Mouse (Mus musculus) left cerebral cortex, postnatal 10 days (tissue): ENCODE data around the gene Dtnbp1. TPM values are rescaled to one million over a fixed set of nuclear protein-coding genes. Genes with fewer than 3 reads are reported as not detected.

Experiments used
- DNase-seq, 2 experiments: peaks; one replicate each; pipeline ENCODE4 v3.0.0; 2021 to 2022; ENCODE audit warnings: low spot score in 2 of 2, mixed read lengths in 1 of 2; ENCODE audit errors: extremely low spot score in 1 of 2
- intact Hi-C: fragments of 180-260 bp; cut with DNase I; formaldehyde crosslinking; loops from one replicate; pipeline ENCODE4 v1.15.1; 2025
- total RNA-seq, 2 experiments: library from RNA; stranded (reverse); gene quantifications; 2 replicates each; pipeline ENCODE4 v1.2.3; 2021

Dtnbp1 gene
- 10 to 100 TPM; 78.4 to 80.9 TPM for total RNA-seq

- intact Hi-C loops, result no loop called here
- DNase-seq, result peak; percentile 35 to 86
Observed at GRCm38 (mm10) chr13:45001911-45002615, at the start of gene Dtnbp1. Gene Dtnbp1 (minus strand): TSS chr13:45002147.

DNA sequence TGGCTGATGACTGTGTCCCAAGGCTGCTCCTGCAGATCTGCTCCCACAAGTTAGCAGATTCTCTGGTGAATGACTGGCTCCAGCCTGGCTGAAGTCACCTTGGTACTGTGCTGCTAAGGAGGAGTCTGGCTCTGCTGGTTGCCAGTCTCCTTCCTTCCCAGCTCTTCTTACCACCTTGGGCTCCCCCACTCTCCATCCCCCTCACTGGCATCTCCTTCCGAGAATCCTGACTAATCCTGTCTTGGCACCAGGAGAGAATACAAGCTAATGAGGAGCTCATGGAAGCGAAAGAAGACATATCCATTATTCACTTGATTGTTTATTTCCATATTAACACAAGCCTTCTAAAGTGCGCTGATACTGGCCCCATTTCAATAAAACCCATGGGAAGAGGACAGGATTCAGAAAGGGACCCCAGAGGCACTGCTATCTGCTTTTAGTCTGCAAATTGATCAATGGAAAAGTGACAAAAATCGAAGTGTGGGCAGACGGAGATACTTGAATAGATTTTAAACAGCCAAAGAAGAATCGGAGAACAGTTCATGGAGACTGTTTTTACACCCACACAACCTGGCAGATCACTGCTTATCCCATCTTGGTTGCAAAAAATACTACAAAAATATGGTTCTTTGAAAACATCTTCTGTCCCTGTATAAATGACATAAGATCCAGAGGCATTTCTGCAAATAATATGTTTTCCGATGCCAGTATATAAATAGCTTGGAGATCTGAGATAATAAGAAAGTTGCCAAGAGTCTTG, 47.5 kb upstream of the Dtnbp1 start:
- intact Hi-C loops, result loop anchor here (5.0 kb wide), 1 partner anchor 98 kb away; no protein-coding TSS in a partner anchor
- peak in 1 of 2 experiments; percentile 56 for DNase-seq

DNA sequence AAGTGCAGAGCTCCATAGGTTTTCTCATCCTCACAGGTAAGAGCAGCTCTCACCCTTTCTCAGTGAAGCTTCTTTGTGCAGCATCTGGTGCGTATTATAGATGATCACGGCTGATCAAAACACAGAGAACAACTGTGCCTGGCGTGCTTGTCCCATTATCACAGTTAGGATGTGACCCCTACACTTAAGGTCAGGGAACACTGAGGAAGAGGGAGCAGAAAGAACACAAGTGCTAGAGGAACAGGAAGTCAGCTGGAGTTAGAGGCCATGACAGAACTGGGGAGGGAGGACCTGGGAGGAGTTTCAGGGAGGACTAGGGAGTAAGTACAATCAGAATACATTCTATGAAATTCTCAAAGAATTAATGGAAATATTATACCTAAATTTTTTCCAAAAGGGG, 41.5 kb upstream of the Dtnbp1 start:
- intact Hi-C loops, result no loop called here
- no peak for DNase-seq

DNA sequence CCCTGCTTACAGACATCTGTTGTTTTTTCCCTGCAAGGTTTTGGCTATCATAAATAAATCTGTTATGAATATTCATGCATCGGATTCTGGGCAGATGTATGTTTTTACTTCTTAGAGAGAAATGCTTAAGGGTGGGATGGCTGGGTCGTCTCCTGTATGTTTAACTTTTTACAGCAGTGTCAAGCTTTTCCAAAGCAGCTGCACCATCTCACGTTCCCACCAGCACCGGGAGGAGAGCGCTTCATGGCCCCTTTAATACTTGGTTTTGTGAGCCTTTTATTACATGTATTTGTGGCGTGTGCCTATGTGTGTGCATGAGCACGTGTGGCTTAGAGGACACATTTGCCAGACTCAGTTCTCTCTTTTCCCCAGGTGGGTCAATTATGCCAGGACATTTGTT, 38.8 kb upstream of the Dtnbp1 start:
- intact Hi-C loops, result no loop called here
- no peak for DNase-seq

DNA sequence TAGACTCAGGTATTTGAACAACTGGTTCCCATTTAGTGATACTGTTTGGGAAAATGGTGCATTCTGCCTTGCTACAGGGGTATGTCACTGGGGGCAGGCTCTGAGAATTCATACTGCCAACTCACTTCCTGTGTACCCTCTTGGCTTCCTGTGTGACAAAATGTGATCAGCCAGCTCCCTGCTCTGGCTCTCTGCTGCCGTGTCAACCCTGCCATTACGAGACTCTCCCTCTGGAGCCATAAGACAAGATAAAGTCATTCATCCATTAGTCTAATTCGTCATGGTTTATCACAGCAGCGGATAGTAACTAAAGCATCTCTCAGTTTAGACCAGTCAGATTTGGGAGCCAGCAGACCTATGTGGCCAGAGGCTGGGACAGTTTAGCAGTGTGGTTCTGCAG, 38.2 kb upstream of the Dtnbp1 start:
- no peak for DNase-seq
- intact Hi-C loops, result no loop called here

- intact Hi-C loops, result no loop called here
- DNase-seq, result no peak
Observed at GRCm38 (mm10) chr13:45036417-45036816, 34.5 kb upstream of the Dtnbp1 start.

- DNase-seq, result no peak
- intact Hi-C loops, result loop anchor here (5.0 kb wide), 2 partner anchors 353 to 408 kb away; partner anchors contain the start of gene Mylip
Observed at GRCm38 (mm10) chr13:45034759-45035158, 32.8 kb upstream of the Dtnbp1 start.

- intact Hi-C loops, result loop anchor here (5.0 kb wide), 2 partner anchors 354 to 409 kb away; partner anchors contain the start of gene Mylip
Observed at GRCm38 (mm10) chr13:45033360-45033759, 31.4 kb upstream of the Dtnbp1 start.

DNA sequence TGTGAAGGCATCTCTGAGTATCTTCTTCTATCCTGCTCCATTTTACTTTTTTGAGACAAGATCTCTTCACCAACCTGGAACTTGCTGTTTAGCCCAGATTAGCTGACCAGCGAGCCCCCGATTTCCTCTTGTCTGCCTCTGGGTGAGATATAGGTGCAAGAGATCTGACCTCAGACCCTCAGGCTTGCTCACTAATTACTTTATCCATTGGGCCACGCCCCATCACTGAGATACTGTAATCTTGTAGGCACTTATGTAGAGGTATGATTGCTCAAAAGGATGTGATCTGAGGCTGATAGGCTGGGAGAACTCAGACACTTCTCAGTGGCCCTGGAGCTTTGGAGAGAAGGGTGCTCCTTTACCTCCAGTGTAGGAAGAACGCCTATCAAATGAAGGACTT, 30.5 kb upstream of the Dtnbp1 start:
- no peak for DNase-seq
- intact Hi-C loops, result loop anchor here (5.0 kb wide), 2 partner anchors 355 to 410 kb away; partner anchors contain the start of gene Mylip

More at GRCm38 (mm10) chr13:45033360-45033759, 31.4 kb upstream of the Dtnbp1 start:
- DNase-seq, result no peak

DNA sequence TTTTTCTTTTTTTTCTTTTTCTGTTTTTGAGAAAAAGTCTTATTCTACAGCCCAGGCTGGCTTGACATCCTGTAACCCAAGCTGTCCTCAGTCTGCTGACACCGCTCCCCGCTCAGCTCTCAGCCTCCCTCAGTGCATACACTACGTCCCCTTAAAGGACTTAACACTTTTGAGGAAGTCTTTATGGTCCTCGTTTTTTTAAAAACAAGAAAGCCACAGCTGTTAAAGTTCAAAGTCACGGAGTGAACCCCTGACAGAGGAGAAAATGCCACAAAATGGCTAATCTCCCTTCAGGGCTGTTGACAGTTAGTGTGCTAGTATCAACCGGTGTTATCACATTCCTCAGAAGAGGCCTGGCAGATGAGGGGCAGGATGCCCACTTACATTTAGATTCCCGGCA, 29.8 kb upstream of the Dtnbp1 start:
- no peak for DNase-seq
- intact Hi-C loops, result loop anchor here (2.0 to 5.0 kb wide), 3 partner anchors 356 to 445 kb away; partner anchors contain the start of gene Mylip

- intact Hi-C loops, result loop anchor here (2.0 to 5.0 kb wide), 3 partner anchors 356 to 445 kb away; partner anchors contain the start of gene Mylip
- DNase-seq, result no peak
Observed at GRCm38 (mm10) chr13:45031314-45031713, 29.4 kb upstream of the Dtnbp1 start.

DNA sequence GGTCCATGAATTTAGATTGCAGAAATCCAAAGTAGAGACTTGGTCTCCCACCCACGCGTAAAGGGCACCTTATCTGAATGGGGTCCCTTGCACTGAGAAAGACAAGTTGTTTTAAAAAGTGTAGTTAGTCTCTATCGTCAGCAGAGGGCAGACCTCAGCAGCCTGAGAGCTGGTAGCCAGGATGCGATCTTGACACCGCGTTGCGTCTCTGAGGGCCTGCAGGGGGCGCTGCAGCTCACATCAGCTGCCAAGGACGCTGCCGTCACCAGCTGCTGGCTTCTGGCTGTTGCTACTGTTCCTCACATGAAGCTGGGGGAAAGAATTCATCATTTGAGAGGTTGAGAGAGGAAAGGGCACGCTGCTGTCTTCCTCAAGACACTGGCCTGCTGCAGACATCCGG, 28.9 kb upstream of the Dtnbp1 start:
- DNase-seq, result peak; percentile 89 to 92
- intact Hi-C loops, result loop anchor here (2.0 to 5.0 kb wide), 3 partner anchors 356 to 446 kb away; partner anchors contain the start of gene Mylip

DNA sequence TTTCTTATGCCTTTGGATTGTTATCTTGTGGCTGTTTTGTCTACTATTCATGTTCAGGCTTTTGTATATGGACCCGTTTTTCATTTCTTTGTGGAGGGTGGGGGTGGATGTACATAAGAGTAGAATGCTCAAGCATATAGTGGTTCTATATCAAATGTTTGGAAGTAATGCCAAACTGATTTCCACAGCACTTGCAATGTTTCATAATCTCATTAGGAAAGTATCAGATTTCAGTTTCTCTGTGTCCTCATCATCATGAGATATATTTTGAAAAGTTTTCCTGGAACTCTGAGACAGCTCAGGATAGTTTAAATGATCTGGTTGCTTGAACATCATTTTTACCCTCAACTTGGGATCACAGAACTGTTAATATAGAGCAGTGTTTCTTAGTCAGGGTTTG, 27.8 kb upstream of the Dtnbp1 start:
- no peak for DNase-seq
- intact Hi-C loops, result loop anchor here (2.0 to 5.0 kb wide), 3 partner anchors 358 to 447 kb away; partner anchors contain the start of gene Mylip

- intact Hi-C loops, result no loop called here
- DNase-seq, result no peak
Observed at GRCm38 (mm10) chr13:45026291-45026690, 24.3 kb upstream of the Dtnbp1 start.

DNA sequence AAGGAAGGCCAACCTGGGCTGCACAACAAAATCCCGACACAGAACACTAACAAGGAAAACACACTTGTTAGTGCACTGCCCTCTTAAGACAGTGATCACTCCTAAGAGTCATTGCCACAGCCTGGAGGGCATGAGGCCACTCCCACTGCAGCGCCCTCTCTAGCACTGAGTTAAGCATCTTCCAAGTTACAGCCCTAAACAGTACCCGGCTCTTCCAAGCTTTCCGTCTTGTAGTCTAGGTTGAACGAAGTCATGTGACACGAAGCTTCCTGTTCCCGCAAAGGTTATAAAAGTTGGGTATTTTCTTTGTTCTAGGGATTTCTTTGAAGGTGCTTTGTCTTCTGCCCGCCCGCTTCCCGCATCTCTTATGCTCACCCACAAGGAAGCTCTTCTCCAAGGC, 22.9 kb upstream of the Dtnbp1 start:
- no peak for DNase-seq
- intact Hi-C loops, result no loop called here

- intact Hi-C loops, result no loop called here
- no peak for DNase-seq
Observed at GRCm38 (mm10) chr13:45023356-45024150, 21.6 kb upstream of the Dtnbp1 start.

DNA sequence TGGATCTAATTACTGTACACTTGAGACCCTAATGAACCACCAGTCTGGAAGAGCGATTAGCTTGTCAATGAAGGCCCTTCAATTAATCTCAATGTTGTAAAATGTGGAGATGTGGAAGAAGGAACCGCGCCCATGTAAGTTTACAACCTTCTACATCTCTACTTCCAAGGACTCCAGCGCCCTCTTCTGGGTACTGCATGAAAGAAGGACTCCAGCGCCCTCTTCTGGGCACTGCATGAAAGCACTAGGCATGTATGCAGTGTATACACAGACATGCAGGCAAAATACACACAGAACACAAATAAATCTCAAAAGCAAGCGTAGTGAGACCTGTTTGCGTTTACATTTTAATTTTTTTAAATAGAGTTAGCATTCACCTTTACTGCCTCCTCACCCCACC, 6.2 kb upstream of the Dtnbp1 start:
- DNase-seq, result peak in 1 of 2 experiments; percentile 54
- intact Hi-C loops, result no loop called here

GRCm38 (mm10) chr13:45007726-45008125, 5.8 kb upstream of the Dtnbp1 start:
- intact Hi-C loops, result no loop called here
- DNase-seq, result no peak

DNA sequence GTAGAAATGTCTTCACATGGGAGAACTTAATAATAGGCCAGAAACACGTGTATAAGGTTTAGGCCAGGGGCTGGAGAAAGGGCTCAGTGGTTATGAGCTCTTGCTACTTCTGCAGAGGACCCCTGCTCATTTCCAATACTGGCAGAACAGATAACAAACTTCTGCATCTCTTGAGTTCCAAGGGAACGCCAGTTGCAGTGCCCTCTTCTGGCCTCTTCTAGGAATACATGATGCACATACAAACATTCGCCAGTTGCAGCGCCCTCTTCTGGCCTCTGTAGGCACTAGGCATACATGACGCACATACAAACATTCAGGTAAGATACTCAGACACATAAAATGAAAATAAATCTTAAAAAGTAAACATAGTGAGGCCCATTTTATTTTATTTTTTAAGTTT, 4.5 kb upstream of the Dtnbp1 start:
- intact Hi-C loops, result no loop called here

More for the DNA sequence above, 4.5 kb upstream of the Dtnbp1 start:
- DNase-seq, result no peak
